Mouse (Mus musculus) heart, embryonic 12.5 days (tissue): ENCODE results near the gene Rela. TPM values are rescaled to one million over a fixed set of nuclear protein-coding genes. Genes with fewer than 3 reads are reported as not detected.

Experiments
- ATAC-seq: fragments of 200-750 bp; cut with Nextera tagmentation; 2 replicates; pipeline ENCODE4 v1.8.0; 2017; ENCODE audit warnings: moderate TSS enrichment, moderate library complexity; ENCODE audit not compliant: insufficient number of reproducible peaks, low FRiP score
- H3K27ac ChIP-seq: fragments of 300-500 bp; sonication (generic); 2 replicates; pipeline ENCODE4 v1.5.1; 2016; ENCODE audit warnings: mild to moderate bottlenecking, moderate library complexity; ENCODE audit not compliant: poor library complexity, severe bottlenecking
- H3K27me3 ChIP-seq: fragments of 300-500 bp; sonication (generic); replicated peaks from 2 replicates; pipeline ENCODE4 v1.6.1; 2016; ENCODE audit warnings: mild to moderate bottlenecking, moderate library complexity
- H3K36me3 ChIP-seq: fragments of 300-500 bp; sonication (generic); 2 replicates; pipeline ENCODE4 v1.6.1; 2016; ENCODE audit warnings: mild to moderate bottlenecking, moderate library complexity
- H3K4me1 ChIP-seq: fragments of 300-500 bp; sonication (generic); replicated peaks from 2 replicates; pipeline ENCODE4 v1.6.1; 2016; ENCODE audit warnings: mild to moderate bottlenecking
- H3K4me2 ChIP-seq: fragments of 300-500 bp; sonication (generic); 2 replicates; pipeline ENCODE4 v1.6.1; 2016; ENCODE audit warnings: mild to moderate bottlenecking, moderate library complexity
- H3K4me3 ChIP-seq: fragments of 300-500 bp; sonication (generic); 2 replicates; pipeline ENCODE4 v1.5.1; 2016; ENCODE audit warnings: mild to moderate bottlenecking
- H3K9ac ChIP-seq: fragments of 300-500 bp; sonication (generic); 2 replicates; pipeline ENCODE4 v1.6.1; 2016; ENCODE audit warnings: mild to moderate bottlenecking, moderate library complexity
- H3K9me3 ChIP-seq: fragments of 300-500 bp; sonication (generic); replicated peaks from 2 replicates; pipeline ENCODE4 v1.6.1; 2016; ENCODE audit warnings: mild to moderate bottlenecking, moderate library complexity
- WGBS: fragments of 180-500 bp; shearing (Covaris S2); methylation state at CpG from one replicate; pipeline ENCODE4 v1.1.7; 2016; 5-methylcytosine and 5-hydroxymethylcytosine counted together
- polyA plus RNA-seq: library from polyadenylated mRNA; unstranded; fragments of >200 nt; fragmentation: Nextera tagmentation; extraction: Ambion mirVana; gene quantifications from 2 replicates; pipeline ENCODE4 v1.2.1, GENCODE M21; 2016

Gene Rela
- polyA plus RNA-seq, 1 experiment from 2014 or later: 41.3 TPM

- Histone ChIP-seq H3K36me3 (peaks cover 31% of the 10 kb centered on the region), H3K4me3 (peak overlapping the region; percentile 95), H3K4me2 (peak overlapping the region; percentile 78), H3K9ac (peak overlapping the region; percentile 95), H3K27me3 (no peaks in the 10 kb centered on the region), H3K27ac (peak overlapping the region; percentile 91), H3K9me3 (no peaks in the 10 kb centered on the region), H3K4me1 (peaks cover 45% of the 10 kb centered on the region)
- 41% methylated on average over 12 of the region's 12 CpGs for WGBS
- no peak for ATAC-seq
Measured at GRCm38 (mm10) chr19:5636571-5637041, 677 bp upstream of the Rela start.

- peaks cover 45% of the 10 kb centered on the region for H3K4me1 ChIP-seq
- 89% methylated on average over 18 of the region's 18 CpGs for WGBS
- 0 out of 2 replicates have a peak overlapping the region, but pooled peaks have one; percentile 10 for H3K27ac ChIP-seq
- no peak for ATAC-seq
- peak overlapping the region; percentile 95 for H3K9ac ChIP-seq
- no peaks in the 10 kb centered on the region for H3K9me3 ChIP-seq
- peak overlapping the region; percentile 95 for H3K4me3 ChIP-seq
- H3K27me3 ChIP-seq: no peaks in the 10 kb centered on the region
- H3K36me3 ChIP-seq: peaks cover 50% of the 10 kb centered on the region
- peak overlapping the region; percentile 78 for H3K4me2 ChIP-seq
Measured at GRCm38 (mm10) chr19:5638416-5639005, 1.2 kb downstream of the Rela start.

- peak; percentile 36; the same call in 1 of the 2 replicates for ATAC-seq
- Histone ChIP-seq H3K36me3 (peaks cover 68% of the 10 kb centered on the region), H3K27ac (peak overlapping the region; percentile 26), H3K4me1 (peaks cover 45% of the 10 kb centered on the region), H3K27me3 (no peaks in the 10 kb centered on the region), H3K4me2 (0 out of 2 replicates have a peak overlapping the region, but pooled peaks have one; percentile 11), H3K4me3 (0 out of 2 replicates have a peak overlapping the region, but pooled peaks have one; percentile 2), H3K9me3 (no peaks in the 10 kb centered on the region), H3K9ac (peak overlapping the region; percentile 95; the same call in 1 of the 2 replicates)
- 20% methylated on average over 9 of the region's 9 CpGs for WGBS
Measured at GRCm38 (mm10) chr19:5640339-5640738, 3.1 kb downstream of the Rela start.

GRCm38 (mm10) chr19:5641021-5641420, 3.7 kb downstream of the Rela start:
- peaks cover 44% of the 10 kb centered on the region for H3K4me1 ChIP-seq
- peak overlapping the region; percentile 26 for H3K27ac ChIP-seq
- H3K27me3 ChIP-seq: no peaks in the 10 kb centered on the region
- no peak for ATAC-seq
- 80% methylated on average over 17 of the region's 17 CpGs for WGBS
- no peaks in the 10 kb centered on the region for H3K9me3 ChIP-seq
- peaks cover 75% of the 10 kb centered on the region for H3K36me3 ChIP-seq
- H3K4me2 ChIP-seq: 0 out of 2 replicates have a peak overlapping the region, but pooled peaks have one; percentile 11
- H3K4me3 ChIP-seq: no peak overlapping the region
- peak overlapping the region; percentile 34; the same call in 1 of the 2 replicates for H3K9ac ChIP-seq

- H3K27me3 ChIP-seq: no peaks in the 10 kb centered on the region
- H3K27ac ChIP-seq: no peak overlapping the region
- H3K36me3 ChIP-seq: peaks cover 81% of the 10 kb centered on the region
- H3K9me3 ChIP-seq: no peaks in the 10 kb centered on the region
- no peak overlapping the region for H3K4me2 ChIP-seq
- H3K4me3 ChIP-seq: no peak overlapping the region
- no peak for ATAC-seq
- 84% methylated on average over 8 of the region's 8 CpGs for WGBS
- no peak overlapping the region for H3K9ac ChIP-seq
- H3K4me1 ChIP-seq: peaks cover 39% of the 10 kb centered on the region
Measured at GRCm38 (mm10) chr19:5641641-5642040, 4.4 kb downstream of the Rela start.

GRCm38 (mm10) chr19:5645280-5645679, 8.0 kb downstream of the Rela start:
- no peak overlapping the region for H3K27ac ChIP-seq
- no peak overlapping the region for H3K4me2 ChIP-seq
- no peak for ATAC-seq
- peaks cover 79% of the 10 kb centered on the region for H3K36me3 ChIP-seq
- no peaks in the 10 kb centered on the region for H3K27me3 ChIP-seq
- no peak overlapping the region for H3K4me3 ChIP-seq
- H3K9me3 ChIP-seq: no peaks in the 10 kb centered on the region
- peaks cover 34% of the 10 kb centered on the region for H3K4me1 ChIP-seq
- WGBS: 93% methylated on average over 9 of the region's 9 CpGs
- H3K9ac ChIP-seq: no peak overlapping the region

GRCm38 (mm10) chr19:5646731-5647330, 9.5 kb downstream of the Rela start:
- no peaks in the 10 kb centered on the region for H3K9me3 ChIP-seq

GRCm38 (mm10) chr19:5647791-5648190, 10.5 kb downstream of the Rela start:
- Histone ChIP-seq H3K4me2 (no peak overlapping the region), H3K4me1 (peaks cover 22% of the 10 kb centered on the region), H3K9ac (no peak overlapping the region), H3K36me3 (peaks cover 79% of the 10 kb centered on the region), H3K4me3 (no peak overlapping the region), H3K27ac (peak overlapping the region; percentile 80), H3K27me3 (no peaks in the 10 kb centered on the region), H3K9me3 (no peaks in the 10 kb centered on the region)
- ATAC-seq: no peak
- 89% methylated on average over 6 of the region's 6 CpGs for whole genome bisulfite sequencing

More at GRCm38 (mm10) chr19:5646731-5647330, 9.5 kb downstream of the Rela start:
- no peak overlapping the region for H3K4me3 ChIP-seq
- H3K36me3 ChIP-seq: peaks cover 79% of the 10 kb centered on the region
- ATAC-seq: no peak
- H3K4me1 ChIP-seq: peaks cover 22% of the 10 kb centered on the region
- H3K27me3 ChIP-seq: no peaks in the 10 kb centered on the region
- H3K9ac ChIP-seq: no peak overlapping the region
- 87% methylated on average over 8 of the region's 8 CpGs for WGBS
- H3K27ac ChIP-seq: no peak overlapping the region
- H3K4me2 ChIP-seq: no peak overlapping the region

GRCm38 (mm10) chr19:5648401-5649297, 11.4 kb downstream of the Rela start:
- Histone ChIP-seq H3K4me2 (peak overlapping the region; percentile 69), H3K27ac (peak overlapping the region; percentile 80), H3K9ac (peak overlapping the region; percentile 62), H3K27me3 (no peaks in the 10 kb centered on the region), H3K9me3 (no peaks in the 10 kb centered on the region), H3K36me3 (peaks cover 76% of the 10 kb centered on the region), H3K4me3 (peak overlapping the region; percentile 38), H3K4me1 (peaks cover 22% of the 10 kb centered on the region)
- 10% methylated on average over 26 of the region's 26 CpGs for WGBS
- peak; percentile 79 for ATAC-seq

GRCm38 (mm10) chr19:5649298-5649741, 12.0 kb downstream of the Rela start:
- peak overlapping the region; percentile 62 for H3K9ac ChIP-seq
- WGBS: 72% methylated on average over 6 of the region's 6 CpGs
- no peaks in the 10 kb centered on the region for H3K27me3 ChIP-seq
- H3K4me1 ChIP-seq: peaks cover 25% of the 10 kb centered on the region
- peak overlapping the region; percentile 38 for H3K4me3 ChIP-seq
- H3K4me2 ChIP-seq: peak overlapping the region; percentile 69
- peak overlapping the region; percentile 80 for H3K27ac ChIP-seq
- ATAC-seq: no peak
- peaks cover 76% of the 10 kb centered on the region for H3K36me3 ChIP-seq
- H3K9me3 ChIP-seq: no peaks in the 10 kb centered on the region
